In the genomic region with DNA sequence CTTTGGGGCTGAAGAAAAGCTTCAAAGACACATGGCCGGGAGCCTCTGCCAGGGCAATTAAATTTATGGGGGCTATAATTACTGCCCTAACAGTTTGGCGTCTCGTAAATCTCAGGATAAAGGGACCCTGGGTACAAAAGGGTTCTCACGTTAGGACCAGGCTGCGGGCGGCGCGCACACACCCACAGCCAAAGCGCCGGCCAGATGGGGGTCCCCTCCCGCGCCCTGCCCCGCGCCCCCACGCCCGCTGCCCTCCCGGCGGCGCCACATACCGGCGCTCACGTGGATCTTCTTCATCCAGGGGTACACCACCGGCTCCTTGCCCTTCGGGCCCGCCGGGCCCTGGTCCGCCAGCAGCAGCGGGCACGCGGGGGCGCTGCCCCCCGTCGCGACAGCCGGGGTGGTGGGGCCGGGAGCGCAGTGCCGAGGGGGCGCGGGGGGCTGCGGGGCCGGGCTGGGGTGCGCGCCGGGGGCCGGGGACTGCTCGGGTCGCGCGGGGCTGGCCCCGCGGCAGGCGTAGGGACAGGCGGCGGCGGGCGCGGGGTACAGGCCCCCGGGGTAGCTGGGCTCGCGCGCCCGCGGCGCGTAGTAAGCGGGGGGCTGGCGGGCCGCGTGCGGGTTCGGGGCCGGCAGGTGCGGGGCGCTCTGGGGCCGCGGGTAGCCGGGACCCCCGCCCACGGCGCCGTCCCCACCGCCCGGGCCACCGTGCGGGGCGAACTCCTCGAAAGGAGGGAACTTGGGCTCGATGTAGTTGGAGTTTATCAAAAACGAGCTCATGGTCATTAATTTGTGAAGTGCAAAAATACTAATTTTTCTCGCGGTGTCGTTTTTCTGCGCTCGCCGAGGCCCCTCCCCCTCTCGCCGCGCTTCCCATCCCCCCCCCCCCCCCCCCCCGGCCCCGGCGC, we compare ENCODE assay signal across 8 mouse cellular contexts. TPM values are rescaled to one million over a fixed set of nuclear protein-coding genes. Genes with fewer than 3 reads are reported as not detected.
A peak's percentile ranks its signal among the peaks of the same experiment; 100 is the strongest.
DNase-seq lines count a peak whose midpoint lies in the region; ATAC-seq and TF ChIP-seq lines count a peak whose summit lies in the region.

Gene Hoxa4 (minus strand): TSS at position 848 of the 905 bp plus-strand sequence.

- H3K4me2 ChIP-seq in embryonic facial prominence, embryonic 12.5 days (replicated peaks) = peak within 1 kb of the TSS; percentile 63
- peak within 1 kb of the TSS; percentile 96 for H3K4me2 ChIP-seq in intestine, postnatal 0 days (replicated peaks; ENCODE audit: low read depth)
- peak within 1 kb of the TSS; percentile 54 for H3K4me2 ChIP-seq in midbrain, embryonic 12.5 days (replicated peaks)

- H3K36me3 ChIP-seq in embryonic facial prominence, embryonic 12.5 days = no peaks in the 10 kb centered on the region
- H3K36me3 ChIP-seq in intestine, postnatal 0 days (ENCODE audit: control insufficient read depth, insufficient read depth) = no peaks in the 10 kb centered on the region
- H3K36me3 ChIP-seq in midbrain, embryonic 12.5 days = no peaks in the 10 kb centered on the region

- intact Hi-C loops in left cerebral cortex, adult 2 months (cut with DNase I) = loop anchor here (1.0 kb wide), 1 partner anchor 38 kb away; no protein-coding TSS in a partner anchor

- 2% methylated on average over 76 of the region's 102 CpGs for WGBS in embryonic facial prominence, embryonic 12.5 days
- 2% methylated on average over 60 of the region's 102 CpGs for WGBS in intestine, postnatal 0 days
- 2% methylated on average over 48 of the region's 102 CpGs for WGBS in midbrain, embryonic 12.5 days

- peaks cover 9% of the 10 kb centered on the region; the same call in 1 of the 2 replicates for H3K4me1 ChIP-seq in embryonic facial prominence, embryonic 12.5 days
- H3K4me1 ChIP-seq in intestine, postnatal 0 days (replicated peaks; ENCODE audit: control insufficient read depth, insufficient read depth, low read length) = peaks cover 11% of the 10 kb centered on the region; the same call in 1 of the 2 replicates
- peaks cover 15% of the 10 kb centered on the region for H3K4me1 ChIP-seq in midbrain, embryonic 12.5 days

- H3K27me3 ChIP-seq in embryonic facial prominence, embryonic 12.5 days = peaks cover 96% of the 10 kb centered on the region
- no peaks in the 10 kb centered on the region for H3K27me3 ChIP-seq in intestine, postnatal 0 days (replicated peaks; ENCODE audit: control insufficient read depth, insufficient read depth, low read length)
- peaks cover 97% of the 10 kb centered on the region for H3K27me3 ChIP-seq in midbrain, embryonic 12.5 days

- no peaks in the 10 kb centered on the region for H3K9me3 ChIP-seq in embryonic facial prominence, embryonic 12.5 days
- H3K9me3 ChIP-seq in intestine, postnatal 0 days (ENCODE audit: control insufficient read depth) = no peaks in the 10 kb centered on the region
- H3K9me3 ChIP-seq in midbrain, embryonic 12.5 days = no peaks in the 10 kb centered on the region

- H3K27ac ChIP-seq in left cerebral cortex, adult 2 months = no peak within 1 kb of the TSS
- H3K27ac ChIP-seq in embryonic facial prominence, embryonic 12.5 days = peak within 1 kb of the TSS; percentile 6; the same call in 1 of the 2 replicates
- H3K27ac ChIP-seq in intestine, postnatal 0 days (ENCODE audit: low read depth, low read length) = peak within 1 kb of the TSS; percentile 85
- no peak within 1 kb of the TSS for H3K27ac ChIP-seq in midbrain, embryonic 12.5 days (replicated peaks)

- no peak for ATAC-seq in embryonic facial prominence, embryonic 12.5 days (ENCODE audit: insufficient number of reproducible peaks, insufficient read depth, low FRiP score, low TSS enrichment)
- ATAC-seq in intestine, postnatal 0 days = peak; percentile 35
- ATAC-seq in midbrain, embryonic 12.5 days (ENCODE audit: low FRiP score, low read depth) = no peak

- no peak within 1 kb of the TSS for H3K9ac ChIP-seq in embryonic facial prominence, embryonic 12.5 days
- H3K9ac ChIP-seq in intestine, postnatal 0 days (ENCODE audit: low read depth, low read length) = peak within 1 kb of the TSS; percentile 85
- no peak within 1 kb of the TSS for H3K9ac ChIP-seq in midbrain, embryonic 12.5 days (replicated peaks)

- no peak for DNase-seq in left cerebral cortex, adult 2 months (ENCODE audit: extremely low spot score in 1 of 2, low spot score in 2 of 2)
- no peak for DNase-seq in left cerebral cortex, adult 18-20 months (ENCODE audit: low spot score in 2 of 2)
- DNase-seq in left cerebral cortex, adult 9 months (ENCODE audit: low spot score in 2 of 2) = no peak
- DNase-seq in retina, embryonic 14.5 days (ENCODE audit: low spot score) = no peak
- DNase-seq in gastrocnemius, adult 8-10 months (ENCODE audit: low spot score in 2 of 2) = no peak

- H3K4me3 ChIP-seq in left cerebral cortex, adult 2 months = 0 out of 2 replicates have a peak within 1 kb of the TSS, but pooled peaks have one; percentile 15
- peak within 1 kb of the TSS; percentile 37 for H3K4me3 ChIP-seq in embryonic facial prominence, embryonic 12.5 days
- H3K4me3 ChIP-seq in intestine, postnatal 0 days (ENCODE audit: low read depth, low read length) = peak within 1 kb of the TSS; percentile 68
- peak within 1 kb of the TSS; percentile 42 for H3K4me3 ChIP-seq in midbrain, embryonic 12.5 days

- TF ChIP-seq CTCF in left cerebral cortex, adult 2 months (IDR thresholded peaks at IDR 0.05) = no peak
- TF ChIP-seq CTCF in intestine, postnatal 0 days (IDR thresholded peaks at IDR 0.05; ENCODE audit: low read depth) = peak; percentile 10; the same call in 1 of the 2 replicates

RNA-seq across cellular contexts. Expression of gene Hoxa4, which starts in this region (rescaled TPM):
- not detected for total RNA-seq in left cerebral cortex, adult 2 months (2021)
- not detected for total RNA-seq in left cerebral cortex, adult 18-20 months (2021)
- 0.14 TPM in 1 of 2 replicates, not detected in the other for polyA plus RNA-seq in embryonic facial prominence, embryonic 12.5 days (2016; fragmentation: Nextera tagmentation; extraction: Ambion mirVana)
- polyA plus RNA-seq in intestine, postnatal 0 days (2015; fragmentation: Nextera tagmentation; extraction: Ambion mirVana) = 3.6 and 4.5 TPM in 2 replicates
- not detected in 2 replicates for polyA plus RNA-seq in midbrain, embryonic 12.5 days (2016; fragmentation: Nextera tagmentation; extraction: Ambion mirVana)
- total RNA-seq in gastrocnemius, adult 8-10 months (2022) = 1 to 10 TPM; 1.8 to 2.8 (median 2.1) TPM

Comparison
In these comparisons a context has a peak if more than half of its experiments do, and no peak if none do; other contexts are left out.
1. H3K27ac ChIP-seq: peak in embryonic facial prominence, embryonic 12.5 days (single experiment) and intestine, postnatal 0 days (single experiment); none in left cerebral cortex, adult 2 months (single experiment) and midbrain, embryonic 12.5 days (single experiment).
2. H3K4me3 ChIP-seq: peak in every context shown above with its lines; median percentile 68 in intestine, postnatal 0 days; 42 in midbrain, embryonic 12.5 days; 37 in embryonic facial prominence, embryonic 12.5 days; 15 in left cerebral cortex, adult 2 months.
3. Peak in every context shown above with its lines, with median percentiles within 50 percentile points of each other: H3K4me2 ChIP-seq.